Mouse (Mus musculus) lung, adult 2 months (tissue): ENCODE measurements around the gene Pcolce. TPM values are rescaled to one million over a fixed set of nuclear protein-coding genes. Genes with fewer than 3 reads are reported as not detected.
"Not testable (repeated sequence)": the region's sequence is repeated elsewhere in the genome, so short reads cannot be mapped to it uniquely, and the experiment has no call there.

Experiments
- DNase-seq: peaks from one replicate; pipeline ENCODE4 v3.0.0; 2022
- H3K4me1 ChIP-seq: fragments of 200-500 bp; 2 replicates; pipeline ENCODE4 v1.6.1; 2011; ENCODE audit warnings: low read length; ENCODE audit not compliant: control insufficient read depth, insufficient read depth
- H3K4me3 ChIP-seq: fragments of 200-500 bp; replicated peaks from 2 replicates; pipeline ENCODE3; 2011; ENCODE audit warnings: low read depth, mild to moderate bottlenecking, control low read depth, low read length; ENCODE audit errors: extremely low read depth
- CTCF ChIP-seq: fragments of 200-500 bp; IDR thresholded peaks from 2 replicates; pipeline ENCODE4 v1.5.1; 2011; ENCODE audit warnings: mild to moderate bottlenecking, low read length, control low read depth; ENCODE audit not compliant: insufficient read depth
- POLR2A ChIP-seq: fragments of 200-500 bp; IDR thresholded peaks from 2 replicates; pipeline ENCODE4 v1.6.1; 2011; ENCODE audit warnings: low read depth, mild to moderate bottlenecking, control low read depth, low read length, borderline replicate concordance; ENCODE audit errors: extremely low read depth
- WGBS: fragments of 180-500 bp; shearing (Covaris S2); methylation state at CpG from one replicate; pipeline ENCODE4 v1.1.7; 2018; 5-methylcytosine and 5-hydroxymethylcytosine counted together
- polyA plus RNA-seq: library from polyadenylated mRNA; depleted of rRNA; stranded (reverse); fragments of >200 nt; gene quantifications from 2 replicates; pipeline ENCODE4 v1.2.3, GENCODE M21; 2012

Pcolce gene
- polyA plus RNA-seq, 1 experiment: 290 TPM

- peak overlapping the region; percentile 24 for H3K4me3 ChIP-seq
- peak; percentile 38 for DNase-seq
- peaks cover 3% of the 10 kb centered on the region; the same call in 1 of the 2 replicates for H3K4me1 ChIP-seq
- WGBS: 7% methylated on average over 3 of the region's 3 CpGs
- TF ChIP-seq POLR2A: no peak
- no peak for TF ChIP-seq CTCF
Observed at GRCm38 (mm10) chr5:137630602-137631001, 17.0 kb upstream of the Pcolce start.

- peak; percentile 53 for DNase-seq
- H3K4me1 ChIP-seq: peaks cover 3% of the 10 kb centered on the region; the same call in 1 of the 2 replicates
- WGBS: 14% methylated on average over 6 of the region's 6 CpGs
- H3K4me3 ChIP-seq: peak overlapping the region; percentile 93
- no peak for TF ChIP-seq CTCF
- TF ChIP-seq POLR2A: peak; percentile 55; the same call in 1 of the 2 replicates
Observed at GRCm38 (mm10) chr5:137629906-137630545, 16.4 kb upstream of the Pcolce start.

- H3K4me1 ChIP-seq: peaks cover 3% of the 10 kb centered on the region; the same call in 1 of the 2 replicates
- peak; percentile 79 for DNase-seq
- WGBS: under 1% methylated on average over 23 of the region's 23 CpGs
- peak overlapping the region; percentile 93 for H3K4me3 ChIP-seq
- no peak for TF ChIP-seq POLR2A
- no peak for TF ChIP-seq CTCF
Observed at GRCm38 (mm10) chr5:137629306-137629721, 15.7 kb upstream of the Pcolce start.

GRCm38 (mm10) chr5:137628498-137629305 is 15.1 kb upstream of the Pcolce start, which contains the start of the genes Fbxo24, Lrch4 and Gm20605:
Gene Fbxo24 (minus strand): TSS chr5:137629002.
Gene Lrch4 (plus strand): TSS chr5:137629121.
Gene Gm20605 (plus strand): TSS chr5:137629175.
- TF ChIP-seq POLR2A (peak; percentile 96), CTCF (no peak)
- H3K4me3 ChIP-seq: peak within 1 kb of the TSS; percentile 95
- under 1% methylated on average over 46 of the region's 46 CpGs for WGBS
- peaks cover 3% of the 10 kb centered on the region; the same call in 1 of the 2 replicates for H3K4me1 ChIP-seq
- peak; percentile 96 for DNase-seq

- peak; percentile 9; the same call in 1 of the 2 replicates for TF ChIP-seq POLR2A
- TF ChIP-seq CTCF: no peak
- Histone ChIP-seq H3K4me3 (peak overlapping the region; percentile 95), H3K4me1 (peaks cover 3% of the 10 kb centered on the region; the same call in 1 of the 2 replicates)
- DNase-seq: no peak
- under 1% methylated on average over 9 of the region's 9 CpGs for WGBS
Observed at GRCm38 (mm10) chr5:137627991-137628390, 14.4 kb upstream of the Pcolce start.

GRCm38 (mm10) chr5:137623937-137624530 is 10.4 kb upstream of the Pcolce start:
- 71% methylated on average over 11 of the region's 11 CpGs for WGBS
- Histone ChIP-seq H3K4me3 (no peak overlapping the region), H3K4me1 (no peaks in the 10 kb centered on the region)
- DNase-seq: no peak
- TF ChIP-seq CTCF (no peak), POLR2A (no peak)

GRCm38 (mm10) chr5:137615347-137615746 is 1.8 kb upstream of the Pcolce start:
- 74% methylated on average over 7 of the region's 7 CpGs for WGBS
- no peak overlapping the region for H3K4me3 ChIP-seq
- no peak for DNase-seq
- H3K4me1 ChIP-seq: peaks cover 7% of the 10 kb centered on the region; the same call in 1 of the 2 replicates
- TF ChIP-seq CTCF (no peak), POLR2A (no peak)

GRCm38 (mm10) chr5:137614921-137615320 is 1.3 kb upstream of the Pcolce start:
- WGBS: 73% methylated on average over 2 of the region's 2 CpGs
- not testable (repeated sequence) for H3K4me3 ChIP-seq, DNase-seq
- H3K4me1 ChIP-seq: peaks cover 10% of the 10 kb centered on the region; the same call in 1 of the 2 replicates

- DNase-seq: no peak
Observed at GRCm38 (mm10) chr5:137613076-137613475, 508 bp downstream of the Pcolce start.

More at GRCm38 (mm10) chr5:137613076-137613475, 508 bp downstream of the Pcolce start:
- Histone ChIP-seq H3K4me3 (no peak overlapping the region), H3K4me1 (peaks cover 10% of the 10 kb centered on the region; the same call in 1 of the 2 replicates)
- WGBS: 68% methylated on average over 5 of the region's 5 CpGs
- no peak for TF ChIP-seq POLR2A
- TF ChIP-seq CTCF: no peak
